Mouse (Mus musculus): ENCODE data around the gene Leng8. TPM values are rescaled to one million over a fixed set of nuclear protein-coding genes. Genes with fewer than 3 reads are reported as not detected.

Gene Leng8
- 78.8 and 85.9 TPM in 2 replicates for polyA plus RNA-seq (2015; fragmentation: Nextera tagmentation; extraction: Ambion mirVana)

DNA sequence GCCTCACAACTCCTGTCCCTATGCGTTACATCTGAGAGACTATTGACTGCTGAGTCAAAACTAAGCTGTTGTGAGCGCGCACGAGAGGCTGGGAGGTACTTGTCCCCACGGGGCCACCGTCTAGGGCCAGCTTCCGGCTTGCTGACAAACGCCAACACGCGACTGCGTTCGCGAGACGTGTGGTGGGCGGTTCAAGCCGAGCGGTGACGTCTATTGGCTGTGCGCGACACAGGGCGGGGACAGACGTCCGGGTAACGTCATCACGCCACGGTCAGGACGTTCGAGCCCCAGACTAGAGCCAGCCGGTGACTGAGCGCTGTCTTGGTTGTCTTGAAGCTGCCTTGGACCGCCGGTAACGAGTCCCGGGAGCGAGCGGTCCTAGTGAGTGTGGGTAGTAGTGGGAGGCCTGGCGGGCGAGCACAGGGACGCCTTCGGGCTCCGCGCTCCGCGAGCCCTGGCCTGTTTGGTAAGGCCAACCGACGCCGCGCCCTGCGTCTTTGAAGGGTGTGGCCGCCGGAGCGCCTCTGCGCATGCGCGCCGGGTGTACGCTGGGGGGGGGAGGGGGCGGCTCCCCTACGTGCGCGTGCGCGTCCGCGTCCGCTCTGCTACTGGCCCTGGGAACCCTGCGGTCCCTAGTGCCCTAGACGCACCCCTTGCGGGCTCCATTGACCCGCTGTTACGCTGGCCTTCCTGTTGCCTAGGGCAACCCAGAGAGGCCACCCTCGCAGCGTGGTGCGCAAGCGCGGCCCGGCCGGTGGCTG, at the start of gene Leng8:
Gene Leng8 (plus strand): TSS at position 269 of the 761 bp plus-strand sequence.
- under 1% methylated on average over 77 of the region's 78 CpGs for WGBS
- Histone ChIP-seq H3K4me1 (peaks cover 28% of the 10 kb centered on the region), H3K9ac (replicated peaks) (peak within 1 kb of the TSS; percentile 91), H3K9me3 (no peaks in the 10 kb centered on the region), H3K27me3 (no peaks in the 10 kb centered on the region), H3K4me2 (replicated peaks) (peak within 1 kb of the TSS; percentile 82), H3K4me3 (peak within 1 kb of the TSS; percentile 95), H3K27ac (replicated peaks) (peak within 1 kb of the TSS; percentile 98), H3K36me3 (peaks cover 46% of the 10 kb centered on the region)
- ATAC-seq (replicated peaks): peak; percentile 98

DNA sequence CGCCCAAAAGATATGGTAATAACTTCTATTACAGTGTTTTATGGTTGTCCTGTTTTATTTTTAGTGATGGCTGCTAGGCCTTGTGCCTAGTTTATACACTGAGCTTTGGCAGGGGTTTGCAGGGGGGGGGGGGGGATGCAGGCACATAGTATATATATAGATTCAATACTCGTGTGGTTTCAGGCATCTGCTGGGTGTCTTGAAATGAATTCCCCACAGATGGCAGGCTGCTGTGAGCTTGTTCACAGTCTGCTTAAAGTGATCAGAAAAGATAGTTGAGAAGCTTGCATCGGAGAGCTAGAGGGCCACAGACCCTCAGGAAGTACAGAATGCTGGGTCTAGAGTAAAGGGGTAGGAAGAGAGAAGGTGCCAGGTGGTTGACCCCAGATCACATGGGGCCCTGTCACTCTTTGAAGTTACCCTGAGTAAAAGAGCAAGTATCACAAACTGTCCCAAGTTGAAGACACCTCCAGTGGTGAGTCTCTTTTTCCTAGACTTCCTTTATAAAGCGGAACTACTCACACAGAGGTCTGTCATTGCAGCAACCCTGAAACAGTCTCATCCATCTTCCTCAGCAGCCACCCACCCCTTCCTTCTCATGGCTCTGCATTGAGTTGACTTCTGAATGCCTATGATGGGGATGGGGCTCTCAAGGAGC, 49.5 kb upstream of the Leng8 start:
- no peak overlapping the region for H3K9ac ChIP-seq (replicated peaks)
- H3K4me1 ChIP-seq: no peaks in the 10 kb centered on the region
- H3K36me3 ChIP-seq: no peaks in the 10 kb centered on the region
- H3K27me3 ChIP-seq: no peaks in the 10 kb centered on the region
- no peaks in the 10 kb centered on the region for H3K9me3 ChIP-seq
- no peak overlapping the region for H3K4me2 ChIP-seq (replicated peaks)
- no peak overlapping the region for H3K4me3 ChIP-seq
- WGBS: 83% methylated on average over 4 of the region's 4 CpGs
- H3K27ac ChIP-seq (replicated peaks): no peak overlapping the region
- no peak for ATAC-seq (replicated peaks)

DNA sequence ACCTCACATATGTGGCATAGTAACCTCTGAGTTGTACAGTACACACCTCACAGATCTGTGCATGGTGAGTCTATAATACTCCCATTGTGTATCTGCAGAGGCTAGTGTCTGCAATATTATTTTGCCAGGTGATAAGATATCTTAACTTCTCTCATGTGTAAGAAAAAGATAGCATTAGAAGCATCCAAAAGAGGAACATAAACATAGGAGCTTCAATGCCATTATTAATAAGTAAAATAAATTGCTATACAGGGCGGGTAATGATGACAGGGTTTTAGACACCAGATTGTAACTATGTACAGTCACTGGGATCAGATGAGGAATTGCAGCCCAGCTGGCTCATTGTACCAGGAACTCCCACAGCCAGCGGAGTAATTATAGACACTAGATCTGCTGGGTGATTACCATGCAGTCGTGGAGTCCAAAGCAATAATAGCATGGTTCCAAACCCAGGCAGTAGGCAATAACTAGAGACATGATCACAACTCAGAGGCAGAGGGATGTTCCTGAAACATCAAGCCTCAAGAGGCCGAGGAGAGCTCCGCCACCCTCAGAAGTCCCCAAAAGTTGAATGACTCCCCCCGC, 48.9 kb upstream of the Leng8 start:
- Histone ChIP-seq H3K36me3 (no peaks in the 10 kb centered on the region), H3K4me2 (replicated peaks) (no peak overlapping the region), H3K9ac (replicated peaks) (no peak overlapping the region), H3K4me1 (no peaks in the 10 kb centered on the region), H3K27ac (replicated peaks) (no peak overlapping the region), H3K9me3 (no peaks in the 10 kb centered on the region), H3K4me3 (no peak overlapping the region), H3K27me3 (no peaks in the 10 kb centered on the region)
- ATAC-seq (replicated peaks): no peak
- WGBS: 70% methylated on average over 6 of the region's 6 CpGs

DNA sequence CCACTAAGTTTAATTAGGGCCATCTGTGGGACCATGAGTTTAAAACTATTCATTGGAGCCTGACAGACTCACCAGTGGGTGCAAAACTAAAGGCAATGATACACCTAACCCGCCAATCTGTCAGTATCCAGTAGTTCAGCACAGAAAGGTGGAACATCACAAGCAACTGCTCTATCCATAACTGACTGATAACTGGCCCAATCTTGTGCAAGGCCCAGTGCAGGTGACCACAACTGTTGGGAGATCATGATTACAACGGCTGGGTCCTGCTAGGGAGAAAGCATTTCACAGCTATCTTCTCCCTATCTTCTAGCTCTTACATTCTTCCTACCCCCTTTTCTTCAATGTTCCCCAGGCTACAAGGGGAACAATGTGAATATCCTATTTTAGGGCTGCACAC, 48.2 kb upstream of the Leng8 start:
- 91% methylated on average over 2 of the region's 2 CpGs for WGBS
- no peaks in the 10 kb centered on the region for H3K9me3 ChIP-seq
- H3K4me2 ChIP-seq (replicated peaks): no peak overlapping the region
- ATAC-seq (replicated peaks): no peak
- no peak overlapping the region for H3K27ac ChIP-seq (replicated peaks)
- no peaks in the 10 kb centered on the region for H3K36me3 ChIP-seq
- H3K4me3 ChIP-seq: no peak overlapping the region
- H3K9ac ChIP-seq (replicated peaks): no peak overlapping the region
- no peaks in the 10 kb centered on the region for H3K27me3 ChIP-seq
- H3K4me1 ChIP-seq: no peaks in the 10 kb centered on the region

DNA sequence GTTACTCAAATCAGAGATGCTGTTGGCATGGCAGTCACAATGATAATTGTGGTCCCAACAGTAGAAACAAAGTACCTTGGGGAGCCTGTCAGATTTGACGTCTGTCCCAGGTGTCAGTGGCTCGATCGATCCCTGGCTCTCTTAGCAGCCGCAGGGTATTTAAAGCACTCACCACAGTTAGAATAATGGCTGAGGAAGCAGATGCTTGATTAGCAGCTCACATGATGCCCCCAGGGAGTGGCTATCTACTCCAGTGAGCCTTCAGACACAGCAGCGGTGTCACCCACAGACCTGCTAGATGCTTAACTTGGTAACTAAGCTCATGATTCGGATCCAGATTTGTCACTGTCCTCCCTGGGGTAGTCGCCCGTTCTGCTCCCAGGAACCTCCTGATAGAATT, 45.7 kb upstream of the Leng8 start:
- WGBS: 58% methylated on average over 8 of the region's 8 CpGs
- H3K9ac ChIP-seq (replicated peaks): no peak overlapping the region
- H3K9me3 ChIP-seq: no peaks in the 10 kb centered on the region
- no peak overlapping the region for H3K4me2 ChIP-seq (replicated peaks)
- H3K4me3 ChIP-seq: no peak overlapping the region
- no peaks in the 10 kb centered on the region for H3K36me3 ChIP-seq
- no peaks in the 10 kb centered on the region for H3K27me3 ChIP-seq
- H3K27ac ChIP-seq (replicated peaks): no peak overlapping the region
- no peak for ATAC-seq (replicated peaks)
- H3K4me1 ChIP-seq: no peaks in the 10 kb centered on the region

DNA sequence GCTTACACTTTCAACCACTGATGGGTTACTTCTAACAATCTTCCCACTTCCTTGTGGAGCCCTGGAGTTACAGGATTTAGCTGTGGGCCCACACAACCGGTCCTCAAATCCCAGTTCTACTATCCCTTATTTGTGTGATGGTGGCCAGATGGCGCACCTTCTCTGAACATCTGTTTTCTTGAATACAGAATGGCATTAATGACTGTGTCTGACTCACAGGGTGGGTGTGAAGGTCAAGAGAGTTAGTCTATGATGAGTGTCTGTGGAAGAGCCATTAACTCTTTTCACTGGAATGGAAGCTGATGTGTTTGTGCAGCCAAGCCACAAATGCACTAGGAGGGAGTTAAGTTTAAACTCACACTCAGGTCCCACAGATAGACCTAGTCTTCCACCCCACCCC, 38.5 kb upstream of the Leng8 start:
- no peaks in the 10 kb centered on the region for H3K27me3 ChIP-seq
- ATAC-seq (replicated peaks): no peak
- H3K4me3 ChIP-seq: no peak overlapping the region
- H3K9ac ChIP-seq (replicated peaks): no peak overlapping the region
- no peaks in the 10 kb centered on the region for H3K9me3 ChIP-seq
- H3K4me2 ChIP-seq (replicated peaks): no peak overlapping the region
- 87% methylated on average over 2 of the region's 2 CpGs for WGBS
- no peaks in the 10 kb centered on the region for H3K36me3 ChIP-seq
- H3K4me1 ChIP-seq: no peaks in the 10 kb centered on the region
- H3K27ac ChIP-seq (replicated peaks): no peak overlapping the region

DNA sequence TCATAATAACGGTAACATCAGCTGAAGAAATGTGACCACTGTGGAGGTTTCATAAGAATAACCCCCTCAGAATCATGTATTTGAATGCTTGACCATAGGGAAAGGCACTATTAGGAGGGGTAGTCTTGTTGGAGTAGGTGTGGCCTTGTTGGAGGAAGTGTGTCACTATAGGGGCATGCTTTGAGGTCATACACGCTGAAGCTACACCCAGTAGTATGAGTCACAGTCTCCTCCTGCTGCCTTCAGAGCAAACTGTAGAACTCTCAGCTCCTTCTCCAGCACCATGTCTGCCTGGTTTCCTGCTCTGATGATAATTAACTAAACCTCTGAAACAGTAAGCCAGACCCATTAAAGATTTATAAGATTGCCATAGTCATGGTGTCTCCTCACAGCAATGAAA, 38.0 kb upstream of the Leng8 start:
- no peak overlapping the region for H3K4me2 ChIP-seq (replicated peaks)
- no peak overlapping the region for H3K4me3 ChIP-seq
- no peak overlapping the region for H3K9ac ChIP-seq (replicated peaks)
- no peaks in the 10 kb centered on the region for H3K27me3 ChIP-seq
- no peak for ATAC-seq (replicated peaks)
- no peaks in the 10 kb centered on the region for H3K36me3 ChIP-seq
- no peaks in the 10 kb centered on the region for H3K4me1 ChIP-seq
- 80% methylated on average over 2 of the region's 2 CpGs for WGBS
- no peak overlapping the region for H3K27ac ChIP-seq (replicated peaks)
- H3K9me3 ChIP-seq: no peaks in the 10 kb centered on the region

DNA sequence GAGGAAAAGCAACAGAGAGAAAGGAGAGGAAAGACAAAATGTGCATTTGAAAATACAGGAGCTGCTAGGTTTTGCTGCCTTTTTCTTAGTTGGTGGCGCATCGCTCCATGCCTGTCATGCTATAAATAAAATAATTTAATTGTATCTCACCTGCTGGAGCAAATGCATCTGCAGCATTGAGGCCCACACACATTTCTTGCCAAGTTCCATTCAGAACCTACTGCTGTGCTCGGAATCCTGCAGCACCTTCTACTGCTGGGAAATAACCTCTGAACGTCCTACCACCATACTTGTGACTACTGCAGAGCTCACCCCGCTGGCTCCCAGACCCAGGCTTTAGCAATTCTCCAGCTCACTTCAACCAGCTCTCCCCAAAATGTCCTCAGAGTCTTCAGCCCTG, 35.7 kb upstream of the Leng8 start:
- H3K9me3 ChIP-seq: no peaks in the 10 kb centered on the region
- 91% methylated on average over 5 of the region's 5 CpGs for WGBS
- ATAC-seq (replicated peaks): no peak

DNA sequence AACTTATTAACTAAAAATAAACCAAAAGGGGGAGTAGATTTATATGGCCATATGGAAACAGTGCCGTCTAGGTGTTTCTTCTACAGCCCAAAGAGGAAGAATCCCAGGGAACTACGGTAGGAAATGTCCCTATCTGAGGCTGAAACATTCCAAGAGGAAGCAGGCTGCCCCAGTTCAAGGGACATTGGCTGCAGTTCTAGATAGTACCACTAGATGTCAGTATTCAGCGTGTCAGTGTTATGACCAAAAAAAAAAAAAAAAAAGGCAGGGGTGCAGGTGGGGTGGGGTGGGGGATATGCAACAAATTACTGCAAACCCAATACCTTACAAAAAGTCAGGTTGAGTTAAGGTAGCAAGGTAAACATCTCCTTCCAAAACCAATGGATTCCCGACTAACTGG, 33.4 kb upstream of the Leng8 start:
- WGBS: 13% methylated on average over 4 of the region's 4 CpGs
- no peaks in the 10 kb centered on the region for H3K9me3 ChIP-seq
- no peak overlapping the region for H3K4me3 ChIP-seq
- no peak overlapping the region for H3K27ac ChIP-seq (replicated peaks)
- no peaks in the 10 kb centered on the region for H3K4me1 ChIP-seq
- H3K36me3 ChIP-seq: no peaks in the 10 kb centered on the region
- no peak overlapping the region for H3K4me2 ChIP-seq (replicated peaks)
- ATAC-seq (replicated peaks): no peak; the same call in 1 of the 2 replicates
- no peaks in the 10 kb centered on the region for H3K27me3 ChIP-seq
- H3K9ac ChIP-seq (replicated peaks): no peak overlapping the region

More for the DNA sequence above, 35.7 kb upstream of the Leng8 start:
- H3K9ac ChIP-seq (replicated peaks): no peak overlapping the region
- H3K27me3 ChIP-seq: no peaks in the 10 kb centered on the region
- H3K27ac ChIP-seq (replicated peaks): no peak overlapping the region
- H3K4me2 ChIP-seq (replicated peaks): no peak overlapping the region
- H3K36me3 ChIP-seq: no peaks in the 10 kb centered on the region
- no peak overlapping the region for H3K4me3 ChIP-seq
- H3K4me1 ChIP-seq: no peaks in the 10 kb centered on the region

DNA sequence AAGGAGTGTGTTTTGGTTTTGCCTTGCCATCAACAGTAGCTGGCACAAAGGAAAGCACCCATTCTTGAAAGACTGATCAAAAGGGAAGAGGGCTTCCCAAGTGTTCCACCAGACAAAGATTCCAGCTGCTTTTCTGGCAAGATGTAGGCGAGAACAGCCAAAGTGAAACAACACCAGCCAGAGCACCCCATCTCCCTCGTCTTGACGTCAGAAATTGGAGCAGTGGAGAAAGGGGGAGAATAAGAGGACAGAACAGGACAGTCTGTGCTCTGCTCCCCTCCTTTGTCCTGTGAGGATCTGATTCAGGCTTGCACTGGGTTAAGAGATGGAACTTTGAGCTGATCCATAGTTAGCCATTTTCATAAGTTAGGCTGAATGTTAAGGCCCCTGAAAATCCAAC, 25.1 kb upstream of the Leng8 start:
- peaks cover 3% of the 10 kb centered on the region; the same call in 1 of the 2 replicates for H3K4me1 ChIP-seq
- no peaks in the 10 kb centered on the region for H3K27me3 ChIP-seq
- no peak overlapping the region for H3K9ac ChIP-seq (replicated peaks)
- H3K27ac ChIP-seq (replicated peaks): 0 out of 2 replicates have a peak overlapping the region, but pooled peaks have one; percentile 15
- H3K36me3 ChIP-seq: no peaks in the 10 kb centered on the region
- no peaks in the 10 kb centered on the region for H3K9me3 ChIP-seq
- WGBS: 28% methylated on average over 3 of the region's 3 CpGs
- no peak overlapping the region for H3K4me3 ChIP-seq
- ATAC-seq (replicated peaks): no peak; the same call in 1 of the 2 replicates
- no peak overlapping the region for H3K4me2 ChIP-seq (replicated peaks)

DNA sequence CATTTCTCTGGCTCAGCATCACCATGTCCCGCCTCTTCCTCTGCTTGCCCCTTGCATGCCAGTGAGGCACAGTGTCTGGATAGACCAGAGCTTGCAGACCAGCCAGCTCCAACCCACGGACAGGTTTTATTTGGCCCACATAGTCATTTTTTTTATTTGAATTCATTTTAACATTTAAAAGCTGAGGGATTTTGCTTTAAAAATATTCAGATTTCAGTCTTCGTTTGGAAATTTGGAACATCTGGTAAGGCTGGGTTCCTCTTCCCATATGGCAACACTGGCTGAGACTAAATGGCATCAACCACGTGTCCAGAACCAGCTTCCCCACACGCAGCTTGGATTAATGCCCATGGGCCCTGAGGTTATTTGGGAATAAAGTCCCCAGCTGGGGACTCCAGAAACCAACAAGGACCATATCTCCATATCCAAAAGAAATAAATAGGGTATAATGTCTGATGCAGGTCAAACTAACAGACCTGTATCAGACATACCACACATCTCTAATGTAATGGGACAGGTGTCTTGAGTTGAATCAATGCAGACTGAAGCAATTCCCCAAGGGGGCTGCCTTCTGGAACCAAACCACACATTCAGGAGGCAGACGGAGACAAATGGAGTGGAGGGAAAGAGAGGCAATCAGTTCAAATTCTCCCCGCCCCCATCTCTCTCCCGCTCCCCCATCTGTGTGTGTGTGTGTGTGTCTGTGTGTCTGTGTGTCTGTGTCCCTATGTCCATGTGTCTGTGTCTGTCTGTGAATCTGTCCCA, 19.6 kb upstream of the Leng8 start:
- H3K36me3 ChIP-seq: no peaks in the 10 kb centered on the region
- H3K9ac ChIP-seq (replicated peaks): no peak overlapping the region
- H3K4me1 ChIP-seq: peaks cover 33% of the 10 kb centered on the region
- ATAC-seq (replicated peaks): no peak
- H3K27ac ChIP-seq (replicated peaks): no peak overlapping the region
- no peak overlapping the region for H3K4me3 ChIP-seq
- no peaks in the 10 kb centered on the region for H3K27me3 ChIP-seq
- no peak overlapping the region for H3K4me2 ChIP-seq (replicated peaks)
- H3K9me3 ChIP-seq: no peaks in the 10 kb centered on the region
- 66% methylated on average over 8 of the region's 8 CpGs for WGBS
